Mouse (Mus musculus) forebrain, embryonic 11.5 days (tissue): ENCODE data around the gene Arhgap44. TPM values are rescaled to one million over a fixed set of nuclear protein-coding genes. Genes with fewer than 3 reads are reported as not detected.

ENCODE experiments used
- ATAC-seq: fragments of 200-750 bp; cut with Nextera tagmentation; replicated peaks from 2 replicates; pipeline ENCODE4 v1.8.0; 2017; ENCODE audit warnings: moderate TSS enrichment; ENCODE audit not compliant: low FRiP score
- DNase-seq: peaks from one replicate; pipeline ENCODE4 v3.0.0-alpha.2; 2017; ENCODE audit warnings: low spot score
- H3K27ac ChIP-seq: fragments of 300-500 bp; sonication (generic); 2 replicates; pipeline ENCODE4 v1.5.1; 2014; ENCODE audit warnings: low read depth, low read length
- H3K27me3 ChIP-seq: fragments of 300-500 bp; sonication (generic); 2 replicates; pipeline ENCODE4 v1.6.1; 2014; ENCODE audit warnings: mild to moderate bottlenecking, low read length, mixed read lengths; ENCODE audit not compliant: control insufficient read depth, insufficient read depth
- H3K36me3 ChIP-seq: fragments of 300-500 bp; sonication (generic); 2 replicates; pipeline ENCODE4 v1.6.1; 2014; ENCODE audit warnings: mild to moderate bottlenecking, low read length, moderate library complexity, mixed read lengths; ENCODE audit not compliant: control insufficient read depth, insufficient read depth
- H3K4me1 ChIP-seq: fragments of 300-500 bp; sonication (generic); replicated peaks from 2 replicates; pipeline ENCODE4 v1.6.1; 2014; ENCODE audit warnings: low read length, mixed read lengths; ENCODE audit not compliant: control insufficient read depth, insufficient read depth
- H3K4me2 ChIP-seq: fragments of 300-500 bp; sonication (generic); 2 replicates; pipeline ENCODE4 v1.6.1; 2014; ENCODE audit warnings: low read depth, mild to moderate bottlenecking, low read length, moderate library complexity, mixed read lengths; ENCODE audit not compliant: severe bottlenecking
- H3K4me3 ChIP-seq: fragments of 300-500 bp; sonication (generic); 2 replicates; pipeline ENCODE4 v1.5.1; 2014; ENCODE audit warnings: low read depth, low read length
- H3K9ac ChIP-seq: fragments of 300-500 bp; sonication (generic); 2 replicates; pipeline ENCODE4 v1.6.1; 2014; ENCODE audit warnings: low read length
- H3K9me3 ChIP-seq: fragments of 300-500 bp; sonication (generic); 2 replicates; pipeline ENCODE4 v1.6.1; 2016; ENCODE audit warnings: low read length, mixed read lengths; ENCODE audit not compliant: control insufficient read depth
- WGBS: fragments of 180-500 bp; shearing (Covaris S2); extraction: QIAGEN DNeasy Blood & Tissue Kit; methylation state at CpG from one replicate; pipeline ENCODE4 v1.1.7; 2014; 5-methylcytosine and 5-hydroxymethylcytosine counted together
- polyA plus RNA-seq: library from polyadenylated mRNA; unstranded; fragments of >200 nt; fragmentation: Nextera tagmentation; extraction: Ambion mirVana; gene quantifications from 2 replicates; pipeline ENCODE4 v1.2.1, GENCODE M21; 2014

Gene Arhgap44
- polyA plus RNA-seq, 1 experiment from 2014 or later = 4.5 TPM

DNA sequence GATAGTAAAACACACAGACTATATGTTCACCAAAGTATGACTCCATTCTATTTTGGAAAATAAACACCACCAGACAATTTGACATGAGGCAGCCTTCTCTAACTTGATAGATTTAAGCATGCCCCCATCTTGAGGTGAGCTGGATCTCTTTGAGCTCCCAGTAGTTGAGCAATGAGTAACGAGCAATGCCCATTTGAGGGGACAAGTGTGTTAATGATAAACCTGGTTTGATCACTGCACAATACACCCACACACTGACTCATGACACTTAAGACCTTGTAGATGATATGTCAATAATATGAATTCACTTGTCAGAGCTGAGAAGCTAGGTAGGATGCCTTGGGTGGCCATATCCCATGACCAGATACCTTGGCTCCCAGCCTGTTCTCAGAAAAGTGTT, 132.6 kb downstream of the Arhgap44 start:
- Histone ChIP-seq H3K4me1 (no peaks in the 10 kb centered on the region), H3K27me3 (no peaks in the 10 kb centered on the region), H3K4me2 (no peak overlapping the region), H3K4me3 (no peak overlapping the region), H3K36me3 (no peaks in the 10 kb centered on the region), H3K9ac (no peak overlapping the region), H3K27ac (no peak overlapping the region), H3K9me3 (no peaks in the 10 kb centered on the region)
- ATAC-seq (no peak), DNase-seq (no peak)
- WGBS = 86% methylated on average over 1 of the region's 1 CpGs

- ATAC-seq (no peak), DNase-seq (no peak)
- Histone ChIP-seq H3K9me3 (no peaks in the 10 kb centered on the region), H3K4me2 (no peak overlapping the region), H3K9ac (no peak overlapping the region), H3K27ac (no peak overlapping the region), H3K27me3 (no peaks in the 10 kb centered on the region), H3K36me3 (no peaks in the 10 kb centered on the region), H3K4me3 (no peak overlapping the region), H3K4me1 (no peaks in the 10 kb centered on the region)
- 80% methylated on average over 5 of the region's 5 CpGs for WGBS
Observed at GRCm38 (mm10) chr11:65028049-65028448, 134.7 kb downstream of the Arhgap44 start.

DNA sequence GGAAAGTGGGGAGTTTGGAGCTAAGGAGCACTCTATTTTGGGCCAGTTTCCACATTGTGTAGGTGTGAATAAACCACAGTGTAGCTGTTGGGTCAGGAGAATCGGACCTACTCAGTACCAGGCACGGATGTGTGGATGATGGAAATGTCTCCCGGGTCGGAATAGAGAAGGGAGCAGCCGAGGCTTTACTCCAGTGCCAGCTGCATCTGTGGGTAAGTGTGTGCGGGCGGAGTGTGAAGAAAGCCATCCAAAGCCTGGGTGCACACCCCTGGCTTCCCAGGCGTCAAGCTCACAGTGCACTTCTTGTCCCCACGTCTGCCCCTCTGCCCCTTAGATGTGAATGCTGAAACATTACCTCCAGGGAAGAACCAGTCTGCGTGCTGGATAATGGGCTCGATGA, 140.0 kb downstream of the Arhgap44 start:
- Histone ChIP-seq H3K27me3 (no peaks in the 10 kb centered on the region), H3K9ac (no peak overlapping the region), H3K4me3 (no peak overlapping the region), H3K9me3 (no peaks in the 10 kb centered on the region), H3K4me2 (no peak overlapping the region), H3K36me3 (no peaks in the 10 kb centered on the region), H3K4me1 (no peaks in the 10 kb centered on the region), H3K27ac (no peak overlapping the region)
- 91% methylated on average over 11 of the region's 11 CpGs for WGBS
- DNase-seq (no peak), ATAC-seq (no peak)

DNA sequence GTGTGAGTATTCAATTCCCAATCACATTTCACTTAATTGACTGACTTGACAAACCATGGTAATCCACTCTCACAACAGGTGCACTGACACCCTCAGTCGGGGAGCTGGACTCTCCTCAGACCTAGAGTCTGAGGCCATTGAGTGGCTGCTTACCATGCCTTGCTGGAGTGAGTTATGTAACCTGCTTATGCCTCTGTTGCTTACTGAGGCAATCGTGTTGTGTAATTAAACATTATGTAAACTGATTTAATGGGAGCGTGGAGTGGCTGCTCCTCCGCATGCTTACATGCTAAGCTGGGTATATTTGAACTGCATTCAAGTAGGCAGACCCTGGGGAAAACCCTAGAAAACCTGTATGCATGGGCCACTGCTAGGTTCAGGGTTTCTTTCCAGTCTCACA, 142.0 kb downstream of the Arhgap44 start:
- H3K4me2 ChIP-seq = no peak overlapping the region
- H3K4me1 ChIP-seq = no peaks in the 10 kb centered on the region
- ATAC-seq (no peak), DNase-seq (no peak)
- no peaks in the 10 kb centered on the region for H3K27me3 ChIP-seq
- H3K36me3 ChIP-seq = no peaks in the 10 kb centered on the region
- H3K4me3 ChIP-seq = no peak overlapping the region
- no peaks in the 10 kb centered on the region for H3K9me3 ChIP-seq
- no peak overlapping the region for H3K9ac ChIP-seq
- H3K27ac ChIP-seq = no peak overlapping the region
- 94% methylated on average over 4 of the region's 4 CpGs for WGBS

GRCm38 (mm10) chr11:65016754-65017153, 146.0 kb downstream of the Arhgap44 start:
- Histone ChIP-seq H3K9me3 (no peaks in the 10 kb centered on the region), H3K9ac (no peak overlapping the region), H3K27ac (no peak overlapping the region), H3K27me3 (no peaks in the 10 kb centered on the region), H3K4me2 (no peak overlapping the region), H3K36me3 (no peaks in the 10 kb centered on the region), H3K4me1 (no peaks in the 10 kb centered on the region), H3K4me3 (no peak overlapping the region)
- DNase-seq (no peak), ATAC-seq (no peak)
- WGBS = 92% methylated on average over 1 of the region's 1 CpGs

DNA sequence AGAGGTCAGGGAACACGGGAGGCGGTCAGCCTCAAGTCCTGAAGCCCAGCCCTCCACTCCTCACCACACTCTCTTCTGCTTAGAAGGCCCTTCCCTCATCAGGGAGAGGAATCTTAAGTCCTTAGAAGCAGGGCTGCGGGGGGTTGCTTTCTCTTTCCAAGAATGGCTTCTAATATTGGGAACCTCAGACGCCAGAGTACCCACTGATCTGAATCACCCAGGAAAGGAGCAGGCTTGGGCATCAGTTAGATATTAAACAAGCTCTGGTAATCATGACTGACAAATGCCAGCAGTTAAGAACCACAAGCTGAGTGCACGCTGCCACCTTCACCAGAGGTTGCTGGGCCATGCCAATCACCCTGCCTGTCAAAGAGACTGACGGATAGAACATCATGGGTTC, 148.9 kb downstream of the Arhgap44 start:
- ATAC-seq = no peak
- H3K9ac ChIP-seq = no peak overlapping the region
- H3K36me3 ChIP-seq = no peaks in the 10 kb centered on the region
- no peak for DNase-seq
- H3K4me1 ChIP-seq = no peaks in the 10 kb centered on the region
- no peak overlapping the region for H3K27ac ChIP-seq
- no peaks in the 10 kb centered on the region for H3K27me3 ChIP-seq
- no peaks in the 10 kb centered on the region for H3K9me3 ChIP-seq
- H3K4me3 ChIP-seq = no peak overlapping the region
- 72% methylated on average over 6 of the region's 6 CpGs for WGBS
- no peak overlapping the region for H3K4me2 ChIP-seq

GRCm38 (mm10) chr11:65006047-65006446, 156.7 kb downstream of the Arhgap44 start:
- H3K27ac ChIP-seq = no peak overlapping the region
- ATAC-seq (no peak), DNase-seq (no peak)
- no peaks in the 10 kb centered on the region for H3K27me3 ChIP-seq
- 90% methylated on average over 4 of the region's 4 CpGs for WGBS
- H3K9ac ChIP-seq = no peak overlapping the region
- no peaks in the 10 kb centered on the region; the same call in 1 of the 2 replicates for H3K36me3 ChIP-seq
- H3K4me3 ChIP-seq = no peak overlapping the region
- H3K4me1 ChIP-seq = no peaks in the 10 kb centered on the region
- H3K9me3 ChIP-seq = no peaks in the 10 kb centered on the region
- H3K4me2 ChIP-seq = no peak overlapping the region

GRCm38 (mm10) chr11:65004836-65005235, 157.9 kb downstream of the Arhgap44 start:
- no peaks in the 10 kb centered on the region; the same call in 1 of the 2 replicates for H3K36me3 ChIP-seq

GRCm38 (mm10) chr11:65003611-65004010, 159.2 kb downstream of the Arhgap44 start:
- H3K4me3 ChIP-seq = no peak overlapping the region
- ATAC-seq (no peak), DNase-seq (no peak)
- H3K4me2 ChIP-seq = no peak overlapping the region
- H3K9me3 ChIP-seq = no peaks in the 10 kb centered on the region
- 92% methylated on average over 5 of the region's 5 CpGs for WGBS
- H3K9ac ChIP-seq = no peak overlapping the region
- H3K27me3 ChIP-seq = no peaks in the 10 kb centered on the region
- H3K4me1 ChIP-seq = no peaks in the 10 kb centered on the region
- peaks cover 3% of the 10 kb centered on the region; the same call in 1 of the 2 replicates for H3K36me3 ChIP-seq
- no peak overlapping the region for H3K27ac ChIP-seq

More at GRCm38 (mm10) chr11:65004836-65005235, 157.9 kb downstream of the Arhgap44 start:
- no peak for ATAC-seq
- DNase-seq = no peak
- WGBS = 89% methylated on average over 3 of the region's 3 CpGs
- Histone ChIP-seq H3K4me1 (no peaks in the 10 kb centered on the region), H3K9me3 (no peaks in the 10 kb centered on the region), H3K27me3 (no peaks in the 10 kb centered on the region), H3K9ac (no peak overlapping the region), H3K27ac (no peak overlapping the region), H3K4me3 (no peak overlapping the region), H3K4me2 (no peak overlapping the region)
